Mouse (Mus musculus) adrenal gland, adult 8-10 months (tissue): ENCODE measurements around the gene Neurl3. TPM values are rescaled to one million over a fixed set of nuclear protein-coding genes. Genes with fewer than 3 reads are reported as not detected.

Experiments
- DNase-seq: peaks from one replicate; pipeline ENCODE4 v3.0.0; 2022
- total RNA-seq, 4 experiments: library from RNA; stranded (reverse); gene quantifications; 2 replicates each; pipeline ENCODE4 v1.2.4; 2022

Gene Neurl3
- total RNA-seq, 4 experiments from 2014 or later: 7.6 to 12.1 (median 10.1) TPM

GRCm38 (mm10) chr1:36296466-36297149 lies 22.1 kb upstream of the Neurl3 start:
- DNase-seq: no peak

- DNase-seq: no peak
Measured at GRCm38 (mm10) chr1:36294402-36294801, 19.9 kb upstream of the Neurl3 start.

DNA sequence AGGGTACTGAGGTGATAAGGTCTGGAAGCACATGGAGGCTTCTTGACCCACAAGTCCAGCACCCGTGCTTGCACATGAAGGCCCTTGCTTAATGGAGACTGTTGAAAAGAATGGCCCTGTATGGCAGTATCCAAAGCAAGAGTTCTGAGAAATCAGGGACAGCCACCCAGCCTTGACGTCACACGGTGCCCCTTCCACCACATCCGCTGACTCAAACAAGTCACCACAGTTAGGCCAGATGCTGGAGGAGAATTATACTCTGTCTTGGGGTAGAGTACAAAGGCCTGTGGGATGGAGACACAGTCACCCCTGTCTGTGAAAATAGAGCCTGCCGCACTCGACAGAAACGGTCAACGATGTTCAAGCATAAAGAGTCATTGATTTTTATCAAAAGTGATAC lies 19.0 kb upstream of the Neurl3 start:
- no peak for DNase-seq

- DNase-seq: no peak
Measured at GRCm38 (mm10) chr1:36281849-36282248, 7.4 kb upstream of the Neurl3 start.

DNA sequence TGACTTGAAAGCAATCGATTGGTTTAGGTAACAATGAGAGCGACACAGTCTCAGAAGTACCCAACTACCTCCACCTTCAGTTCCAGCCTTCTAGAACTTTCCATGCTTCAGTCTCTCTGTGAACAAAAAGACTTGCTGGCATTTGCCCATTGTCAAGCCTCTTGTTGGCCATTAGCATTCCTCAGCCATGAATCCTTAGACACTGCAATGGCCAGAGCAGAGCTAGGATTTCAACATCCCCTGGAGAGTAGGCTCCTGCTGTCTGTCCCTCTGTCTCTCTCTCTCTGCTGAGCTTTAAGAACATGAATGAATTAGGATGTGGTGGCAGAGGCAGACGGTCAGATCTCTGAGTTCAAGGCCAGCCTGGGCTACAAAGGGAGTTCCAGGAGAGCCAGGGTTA lies 6.5 kb upstream of the Neurl3 start:
- no peak for DNase-seq

GRCm38 (mm10) chr1:36279202-36279601 lies 4.7 kb upstream of the Neurl3 start:
- DNase-seq: no peak

DNA sequence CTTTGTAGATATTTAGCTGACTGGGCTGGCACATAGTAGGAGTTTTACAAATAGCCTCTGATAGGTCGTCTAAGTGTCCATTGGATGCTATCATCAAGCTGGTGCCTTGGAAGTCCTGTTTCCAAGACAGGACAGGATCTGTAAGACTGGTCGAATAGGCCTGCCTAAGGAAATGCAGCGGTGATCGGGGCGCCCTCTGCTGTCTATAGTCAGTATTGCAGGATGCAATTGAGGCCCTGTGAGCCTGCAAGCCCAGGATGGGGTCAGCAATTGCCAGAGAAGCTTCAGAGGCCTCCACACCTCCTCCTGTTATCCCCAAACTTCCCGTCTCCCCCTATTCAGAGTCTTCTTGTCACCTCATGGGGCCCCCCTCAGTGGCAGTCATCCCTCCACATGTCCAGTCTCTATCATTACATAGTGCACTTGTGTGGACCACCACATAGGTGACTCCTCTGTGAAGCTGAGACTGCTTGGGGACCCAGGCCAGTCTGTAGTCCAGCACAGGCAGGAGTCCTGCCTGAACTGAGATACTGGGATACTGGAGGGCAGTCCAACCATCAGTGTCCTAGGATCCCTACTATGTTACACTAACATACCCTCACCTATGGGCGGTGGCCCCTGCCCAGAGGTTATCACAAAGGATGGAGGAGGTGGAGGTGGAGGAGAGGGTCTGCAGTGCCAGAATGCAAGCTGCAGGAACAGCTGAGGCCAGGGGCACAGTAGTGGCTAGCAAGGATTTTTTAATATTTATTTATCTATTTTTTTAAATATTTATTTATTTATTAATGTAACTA lies 3.0 kb upstream of the Neurl3 start:
- peak; percentile 69 for DNase-seq

DNA sequence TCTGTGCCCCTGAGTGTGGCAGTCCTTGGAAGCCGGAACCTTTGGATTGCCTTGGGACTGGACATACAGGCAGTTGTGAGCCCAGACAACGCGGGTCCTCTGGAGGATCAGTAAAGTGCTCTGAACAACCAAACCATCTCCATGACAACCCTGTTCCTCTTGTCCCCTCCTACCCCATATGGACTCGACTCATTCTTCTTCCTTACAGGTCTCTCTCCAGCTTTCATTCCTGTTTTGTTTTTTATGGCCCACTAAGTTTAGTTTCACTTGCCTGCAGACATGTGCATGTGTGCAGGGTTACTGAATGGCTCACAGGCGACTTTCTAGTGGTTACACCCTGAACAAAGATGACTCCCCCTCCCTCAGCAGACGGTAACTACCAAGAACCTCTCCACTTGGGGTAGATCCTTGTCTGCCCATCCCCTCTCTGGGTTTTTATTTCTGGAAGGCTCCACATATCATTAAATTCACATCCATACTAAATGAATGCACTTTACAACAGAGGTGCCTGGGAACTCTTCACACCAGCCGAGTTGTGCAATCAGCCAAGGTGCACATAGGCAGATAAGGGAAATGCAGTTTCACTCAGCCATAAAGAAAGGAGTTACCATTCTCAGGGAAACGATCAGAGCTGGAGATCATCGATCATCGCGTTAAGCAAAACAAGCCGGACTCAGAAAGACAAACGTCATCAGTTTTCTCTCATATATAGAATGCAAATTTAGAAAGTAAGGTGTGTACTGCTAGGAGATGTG lies 1.3 kb upstream of the Neurl3 start:
- no peak for DNase-seq

GRCm38 (mm10) chr1:36273288-36273687 lies 1.2 kb downstream of the Neurl3 start:
- peak; percentile 66 for DNase-seq

DNA sequence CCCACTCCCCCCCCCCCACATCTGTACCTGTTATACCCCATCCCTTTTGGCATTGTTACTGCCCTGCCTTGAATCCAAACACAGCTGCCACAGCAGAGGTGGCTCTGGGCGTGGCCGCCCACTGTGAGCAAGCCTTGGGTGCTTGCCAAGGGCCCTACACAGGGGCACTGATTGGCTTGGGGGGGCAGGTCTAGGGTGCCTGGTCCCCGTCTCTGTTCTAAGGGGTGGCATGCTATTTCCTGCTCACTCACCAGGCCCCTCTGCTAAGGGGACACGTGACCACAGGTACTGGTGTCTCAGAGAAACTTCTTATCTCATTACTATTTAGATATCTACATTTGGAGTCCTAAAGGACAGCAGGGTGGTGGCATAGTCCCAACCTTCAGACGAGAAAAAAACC lies 1.9 kb downstream of the Neurl3 start:
- no peak for DNase-seq

GRCm38 (mm10) chr1:36271516-36272230 lies 2.8 kb downstream of the Neurl3 start:
- no peak for DNase-seq

DNA sequence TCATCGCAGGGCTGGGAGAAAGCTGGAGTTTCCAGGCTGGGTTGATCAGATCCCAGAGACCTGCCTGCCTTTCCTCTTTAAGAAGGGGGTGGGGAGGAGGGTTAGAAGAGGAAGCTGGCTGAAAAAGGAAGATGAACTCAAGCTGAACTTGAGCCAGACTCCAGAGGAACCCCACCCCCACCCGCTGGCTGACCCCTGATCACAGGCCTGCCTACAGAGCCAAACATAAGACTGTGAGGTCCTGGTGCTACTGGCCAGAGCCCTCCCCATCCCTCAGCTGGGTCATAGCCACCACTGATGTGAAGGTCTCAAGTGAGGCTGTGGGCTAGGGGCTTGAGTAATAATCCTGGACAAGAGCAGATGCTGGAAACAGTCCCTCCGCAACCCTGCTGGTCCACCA lies 3.8 kb downstream of the Neurl3 start:
- no peak for DNase-seq

GRCm38 (mm10) chr1:36269121-36269795 lies 5.2 kb downstream of the Neurl3 start:
- no peak for DNase-seq

DNA sequence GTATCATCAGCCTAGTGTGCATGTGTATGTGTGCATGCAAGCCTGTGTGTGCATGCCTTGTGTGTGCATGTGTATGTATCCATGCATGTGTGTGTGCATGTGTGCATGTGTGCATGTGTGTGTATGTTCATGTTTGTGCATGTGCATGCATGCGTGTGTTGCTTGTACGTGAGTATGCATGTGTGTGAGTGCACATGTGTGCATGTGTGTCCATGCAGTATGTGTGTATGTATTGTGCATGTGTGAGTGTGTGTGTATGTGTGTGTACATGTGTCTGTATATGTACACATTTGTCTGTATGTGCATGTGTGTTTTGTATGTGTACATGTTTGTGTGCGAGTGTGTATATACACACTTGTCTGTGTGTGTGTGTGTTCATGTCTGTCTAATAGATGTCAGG lies 6.9 kb downstream of the Neurl3 start:
- no peak for DNase-seq

DNA sequence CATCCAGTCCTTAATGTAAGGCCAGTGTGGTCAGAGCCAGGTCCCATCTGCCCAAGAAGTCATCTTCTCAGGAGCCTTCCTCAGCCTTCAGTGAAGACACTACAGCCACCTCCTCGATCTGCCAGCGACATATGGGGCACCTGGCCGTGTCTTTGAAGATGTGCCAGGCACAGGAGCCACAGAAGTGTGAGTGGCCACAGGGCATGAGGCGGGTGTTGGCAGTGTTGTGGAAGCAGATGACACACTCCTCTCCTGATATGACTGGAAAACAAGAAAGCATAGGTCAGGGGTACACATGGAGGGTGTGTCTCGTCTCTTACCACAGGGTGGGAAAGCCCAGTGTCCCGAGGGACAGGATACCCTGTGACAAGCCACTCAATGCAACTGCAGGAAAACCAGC lies 8.2 kb downstream of the Neurl3 start:
- DNase-seq: no peak

GRCm38 (mm10) chr1:36263833-36264488 lies 10.5 kb downstream of the Neurl3 start:
- DNase-seq: no peak

DNA sequence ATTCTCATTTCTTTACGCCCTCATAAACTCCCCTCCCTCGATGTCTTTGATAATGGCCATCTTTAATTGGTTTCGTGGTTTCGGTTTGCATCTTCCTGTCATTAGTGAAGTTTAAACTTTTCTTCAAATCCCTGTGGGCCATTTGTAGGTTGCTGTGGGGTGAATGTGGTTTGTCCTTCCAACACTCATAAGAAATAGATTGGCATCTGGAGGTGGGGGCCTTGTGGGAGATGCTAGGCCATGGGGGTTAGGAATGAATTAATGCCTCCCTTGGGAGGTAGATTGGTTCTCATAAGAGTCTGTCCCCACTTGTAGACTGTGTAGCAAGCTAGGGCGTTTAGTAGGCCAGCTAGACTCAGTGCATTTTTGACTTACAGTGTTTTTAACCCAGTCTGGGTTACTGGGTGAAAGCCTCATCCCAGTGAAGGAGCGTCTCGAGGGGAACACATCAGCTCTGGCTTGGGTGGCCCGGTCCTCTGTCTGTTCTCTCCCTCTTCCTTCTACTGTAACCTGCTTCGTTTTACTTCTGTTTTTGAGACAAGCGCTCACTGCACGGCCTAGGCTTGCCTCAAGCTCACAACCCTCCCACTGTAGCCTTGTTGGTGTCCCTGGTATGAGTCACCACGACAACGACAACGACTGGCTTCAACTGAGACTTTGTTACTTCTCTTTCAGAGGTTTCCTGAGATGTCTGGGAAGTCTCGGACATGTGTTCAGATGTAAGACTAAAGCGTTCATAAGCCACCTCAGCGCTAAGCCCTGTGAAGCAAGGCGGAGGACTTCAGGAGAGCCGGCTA lies 12.6 kb downstream of the Neurl3 start:
- no peak for DNase-seq

- DNase-seq: no peak
Measured at GRCm38 (mm10) chr1:36260418-36260817, 14.1 kb downstream of the Neurl3 start.

DNA sequence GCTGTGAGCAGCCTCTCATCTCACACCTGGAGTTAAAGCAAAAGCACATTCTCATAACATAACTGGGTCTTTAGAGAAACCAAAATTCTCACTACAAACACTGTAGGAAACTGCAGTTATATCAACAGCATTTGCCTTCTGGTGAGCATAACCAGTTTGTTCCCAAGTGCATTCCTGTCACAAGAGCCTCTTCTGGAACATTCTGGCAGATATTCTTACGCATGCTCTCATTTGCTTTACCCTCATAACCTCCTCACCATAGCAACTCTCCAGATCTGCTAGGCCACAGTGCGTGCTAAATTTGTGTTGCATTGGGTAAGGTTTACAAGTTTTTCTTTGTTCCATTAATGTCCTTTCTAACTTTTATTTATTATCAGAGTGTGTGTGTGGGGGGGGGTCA lies 15.2 kb downstream of the Neurl3 start:
- no peak for DNase-seq

DNA sequence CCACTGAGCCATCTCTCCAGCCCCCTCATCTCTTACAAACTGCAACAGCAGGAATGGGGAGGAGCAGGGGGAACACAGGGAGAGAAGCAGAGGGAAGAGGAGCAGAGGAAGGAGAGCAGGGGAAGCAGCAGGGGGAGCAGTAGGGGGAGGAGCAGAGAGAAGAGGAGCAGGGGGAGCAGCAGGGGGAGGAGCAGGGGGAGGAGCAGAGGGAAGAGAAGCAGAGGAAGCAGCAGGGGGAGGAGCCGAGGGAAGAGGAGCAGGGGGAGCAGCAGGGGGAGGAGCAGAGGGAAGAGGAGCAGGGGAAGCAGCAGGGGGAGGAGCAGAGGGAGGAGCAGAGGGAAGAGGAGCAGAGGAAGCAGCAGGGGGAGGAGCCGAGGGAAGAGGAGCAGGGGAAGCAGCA lies 15.8 kb downstream of the Neurl3 start:
- no peak for DNase-seq

GRCm38 (mm10) chr1:36257276-36257675 lies 17.2 kb downstream of the Neurl3 start:
- no peak for DNase-seq
